Mouse (Mus musculus): ENCODE results near the gene Skint4. TPM values are rescaled to one million over a fixed set of nuclear protein-coding genes. Genes with fewer than 3 reads are reported as not detected.

Skint4 gene
- not detected in 2 replicates for polyA plus RNA-seq (2014; fragmentation: Nextera tagmentation; extraction: Ambion mirVana)

DNA sequence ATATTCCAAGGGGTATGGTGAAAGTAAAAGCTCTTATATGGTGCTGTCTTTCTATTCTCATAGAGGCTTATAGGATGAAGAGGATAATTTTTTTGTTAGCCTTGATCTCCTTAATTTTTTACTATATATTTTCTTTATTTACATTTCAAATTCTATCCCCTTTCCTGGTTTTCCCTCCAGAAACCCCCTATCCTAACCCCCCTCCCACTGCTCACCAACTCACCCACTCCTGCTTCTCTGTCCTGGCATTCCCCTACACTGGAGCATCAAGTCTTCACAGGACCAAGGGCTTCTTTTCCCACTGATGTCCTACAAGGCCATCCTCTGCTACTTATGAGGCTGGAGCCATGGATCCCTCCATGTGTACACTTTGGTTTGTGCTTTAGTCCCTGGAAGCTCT lies at the start of gene Skint4:
Gene Skint4, plus strand, starts transcription at position 301 of the 400 bp plus-strand sequence.
- H3K9ac ChIP-seq (ENCODE audit: low read depth, low read length): no peak within 1 kb of the TSS
- no peak within 1 kb of the TSS for H3K4me3 ChIP-seq (ENCODE audit: low read depth, low read length)
- no peaks in the 10 kb centered on the region; the same call in 1 of the 2 replicates for H3K9me3 ChIP-seq (ENCODE audit: control insufficient read depth, low read length)
- H3K4me2 ChIP-seq: no peak within 1 kb of the TSS
- H3K27me3 ChIP-seq (replicated peaks; ENCODE audit: control insufficient read depth, insufficient read depth, low read length): no peaks in the 10 kb centered on the region
- no peaks in the 10 kb centered on the region for H3K36me3 ChIP-seq (ENCODE audit: control insufficient read depth, insufficient read depth, low read length)
- H3K4me1 ChIP-seq (replicated peaks; ENCODE audit: control insufficient read depth, insufficient read depth, low read length): no peaks in the 10 kb centered on the region
- ATAC-seq (replicated peaks; ENCODE audit: low FRiP score) (no peak), DNase-seq (ENCODE audit: low spot score) (no peak)
- no peak within 1 kb of the TSS for H3K27ac ChIP-seq (ENCODE audit: low read depth, low read length)

Other genes starting within 250 kb of the Skint4 start
- gene Slc5a9, start 169.1 kb upstream of the Skint4 start, polyA plus RNA-seq (2014; fragmentation: Nextera tagmentation; extraction: Ambion mirVana): not detected in 2 replicates
- gene Skint8, start 152.6 kb upstream of the Skint4 start, polyA plus RNA-seq (2014; fragmentation: Nextera tagmentation; extraction: Ambion mirVana): not detected in 2 replicates
- gene Skint7, start 99.1 kb upstream of the Skint4 start, polyA plus RNA-seq (2014; fragmentation: Nextera tagmentation; extraction: Ambion mirVana): not detected in 2 replicates
- gene Skint1, start 65.7 kb upstream of the Skint4 start, polyA plus RNA-seq (2014; fragmentation: Nextera tagmentation; extraction: Ambion mirVana): not detected in 2 replicates
- not detected in 2 replicates for gene Skint3, start 160.2 kb downstream of the Skint4 start, polyA plus RNA-seq (2014; fragmentation: Nextera tagmentation; extraction: Ambion mirVana)